Mouse (Mus musculus) MEL (cell line): ENCODE measurements around the gene Slfn8. TPM values are rescaled to one million over a fixed set of nuclear protein-coding genes. Genes with fewer than 3 reads are reported as not detected.
A peak's percentile ranks its signal among the peaks of the same experiment; 100 is the strongest.

Experiments used
- DNase-seq: peaks from one replicate; pipeline ENCODE4 v3.0.0; 2011; ENCODE audit warnings: low read depth, low spot score
- H3K27ac ChIP-seq: 2 replicates; pipeline ENCODE4 v1.5.1; 2012; ENCODE audit warnings: low read depth, mild to moderate bottlenecking, control low read depth, low read length, moderate library complexity; ENCODE audit not compliant: control insufficient read depth
- H3K27me3 ChIP-seq, 2 experiments: fragments of 150-350 bp in 1 of 2; sonication (generic) in 1 of 2; 2 replicates each; pipeline ENCODE4 v1.6.1; 2012; ENCODE audit warnings: low read length in 2 of 2, mild to moderate bottlenecking in 2 of 2, improper control_type of control experiment in 1 of 2, moderate library complexity in 1 of 2; ENCODE audit not compliant: insufficient read depth in 2 of 2, control insufficient read depth in 1 of 2
- H3K36me3 ChIP-seq, 2 experiments: 2 replicates each; pipeline ENCODE4 v1.6.1; 2012 to 2014; ENCODE audit warnings: low read length in 2 of 2, improper control_type of control experiment in 1 of 2, inconsistent platforms in 1 of 2, mild to moderate bottlenecking in 1 of 2; ENCODE audit not compliant: insufficient read depth in 2 of 2, control insufficient read depth in 1 of 2
- H3K4me1 ChIP-seq, 2 experiments: fragments of 150-350 bp in 1 of 2; sonication (generic) in 1 of 2; 2 replicates each; pipeline ENCODE4 v1.6.1; 2012; ENCODE audit warnings: low read length in 2 of 2, improper control_type of control experiment in 1 of 2, mild to moderate bottlenecking in 1 of 2; ENCODE audit not compliant: insufficient read depth in 2 of 2, control insufficient read depth in 1 of 2
- H3K4me3 ChIP-seq, 2 experiments: fragments of 150-350 bp in 1 of 2; sonication (generic) in 1 of 2; 2 replicates each; pipeline ENCODE4 v1.5.1; 2012; ENCODE audit warnings: low read depth in 2 of 2, low read length in 2 of 2, mild to moderate bottlenecking in 2 of 2, moderate library complexity in 2 of 2, control low read depth in 1 of 2, improper control_type of control experiment in 1 of 2; ENCODE audit not compliant: control insufficient read depth in 1 of 2, insufficient read depth in 1 of 2
- H3K79me2 ChIP-seq: 2 replicates; pipeline ENCODE4 v1.6.1; 2012; ENCODE audit warnings: mild to moderate bottlenecking, low read length, moderate library complexity; ENCODE audit not compliant: control insufficient read depth, poor library complexity, insufficient read depth
- H3K9ac ChIP-seq: 2 replicates; pipeline ENCODE4 v1.6.1; 2012; ENCODE audit warnings: low read depth, mild to moderate bottlenecking, control low read depth, low read length, moderate library complexity; ENCODE audit not compliant: control insufficient read depth, poor library complexity, severe bottlenecking
- H3K9me3 ChIP-seq: fragments of 150-350 bp; sonication (generic); replicated peaks from 2 replicates; pipeline ENCODE4 v1.6.1; 2012; ENCODE audit warnings: mild to moderate bottlenecking, low read length, improper control_type of control experiment, moderate library complexity; ENCODE audit not compliant: insufficient read depth
- BHLHE40 ChIP-seq: IDR thresholded peaks from 2 replicates; pipeline ENCODE4 v1.6.1; 2012; ENCODE audit warnings: low read depth, mild to moderate bottlenecking, inconsistent platforms, low read length, improper control_type of control experiment, borderline replicate concordance
- CHD1 ChIP-seq: IDR thresholded peaks from 2 replicates; pipeline ENCODE4 v1.6.1; 2012; ENCODE audit warnings: low read depth, mild to moderate bottlenecking, inconsistent platforms, low read length, improper control_type of control experiment
- CHD2 ChIP-seq: IDR thresholded peaks from 2 replicates; pipeline ENCODE4 v1.6.1; 2011; ENCODE audit warnings: low read length, improper control_type of control experiment
- CTCF ChIP-seq, 3 experiments: IDR thresholded peaks in 2 of 3; conservative IDR thresholded peaks in 1 of 3; 2 replicates each; pipeline ENCODE4 v1.5.1; 2011 to 2012; ENCODE audit warnings: low read length in 3 of 3, low read depth in 2 of 3, mild to moderate bottlenecking in 2 of 3, improper control_type of control experiment in 1 of 3, inconsistent platforms in 1 of 3, mixed read lengths in 1 of 3, moderate library complexity in 1 of 3; ENCODE audit not compliant: control insufficient read depth in 1 of 3, insufficient read depth in 1 of 3, poor library complexity in 1 of 3, severe bottlenecking in 1 of 3
- E2F4 ChIP-seq: IDR thresholded peaks from 2 replicates; pipeline ENCODE4 v1.6.1; 2011; ENCODE audit warnings: low read depth, low read length, improper control_type of control experiment, borderline replicate concordance
- ELF1 ChIP-seq: IDR thresholded peaks from 2 replicates; pipeline ENCODE4 v1.6.1; 2014; ENCODE audit warnings: low read depth, mild to moderate bottlenecking, inconsistent platforms, low read length, improper control_type of control experiment, moderate library complexity
- EP300 ChIP-seq, 2 experiments: IDR thresholded peaks; 2 replicates each; pipeline ENCODE4 v1.6.1; 2011; ENCODE audit warnings: improper control_type of control experiment in 2 of 2, low read length in 2 of 2, low read depth in 1 of 2, mild to moderate bottlenecking in 1 of 2
- ETS1 ChIP-seq: IDR thresholded peaks from 2 replicates; pipeline ENCODE4 v1.6.1; 2012; ENCODE audit warnings: low read depth, mild to moderate bottlenecking, inconsistent platforms, low read length, improper control_type of control experiment, moderate library complexity
- GABPA ChIP-seq: IDR thresholded peaks from 2 replicates; pipeline ENCODE4 v1.6.1; 2012; ENCODE audit warnings: low read depth, mild to moderate bottlenecking, inconsistent platforms, low read length, improper control_type of control experiment, moderate library complexity
- GATA1 ChIP-seq: IDR thresholded peaks from 2 replicates; pipeline ENCODE4 v1.6.1; 2011; ENCODE audit warnings: low read depth, low read length, improper control_type of control experiment
- HCFC1 ChIP-seq: IDR thresholded peaks from 2 replicates; pipeline ENCODE4 v1.6.1; 2012; ENCODE audit warnings: low read depth, mild to moderate bottlenecking, inconsistent platforms, low read length, improper control_type of control experiment, moderate library complexity
- JUND ChIP-seq: IDR thresholded peaks from 2 replicates; pipeline ENCODE4 v1.6.1; 2011; ENCODE audit warnings: low read depth, mild to moderate bottlenecking, improper control_type of control experiment, low read length
- KAT2A ChIP-seq: conservative IDR thresholded peaks from 2 replicates; pipeline ENCODE4 v1.6.1; 2012; ENCODE audit warnings: low read depth, low read length, improper control_type of control experiment, inconsistent platforms
- MAFK ChIP-seq: IDR thresholded peaks from 2 replicates; pipeline ENCODE4 v1.6.1; 2011; ENCODE audit warnings: low read depth, mild to moderate bottlenecking, low read length, improper control_type of control experiment, borderline replicate concordance
- MAX ChIP-seq: IDR thresholded peaks from 2 replicates; pipeline ENCODE4 v1.6.1; 2011; ENCODE audit warnings: low read length, improper control_type of control experiment
- MAZ ChIP-seq: IDR thresholded peaks from 2 replicates; pipeline ENCODE4 v1.6.1; 2012; ENCODE audit warnings: low read depth, mild to moderate bottlenecking, inconsistent platforms, low read length, improper control_type of control experiment
- MXI1 ChIP-seq: IDR thresholded peaks from 2 replicates; pipeline ENCODE4 v1.6.1; 2011; ENCODE audit warnings: mild to moderate bottlenecking, low read depth, low read length, improper control_type of control experiment
- MYB ChIP-seq: IDR thresholded peaks from 2 replicates; pipeline ENCODE4 v1.6.1; 2011; ENCODE audit warnings: mild to moderate bottlenecking, low read depth, low read length, improper control_type of control experiment
- MYC ChIP-seq: IDR thresholded peaks from 2 replicates; pipeline ENCODE4 v1.6.1; 2011; ENCODE audit warnings: low read depth, mild to moderate bottlenecking, low read length, improper control_type of control experiment, moderate library complexity
- NELFE ChIP-seq: IDR thresholded peaks from 2 replicates; pipeline ENCODE4 v1.6.1; 2011; ENCODE audit warnings: low read depth, low read length, improper control_type of control experiment
- NRF1 ChIP-seq: IDR thresholded peaks from 2 replicates; pipeline ENCODE4 v1.6.1; 2014; ENCODE audit warnings: low read depth, mild to moderate bottlenecking, inconsistent platforms, low read length, improper control_type of control experiment, moderate library complexity; ENCODE audit not compliant: poor library complexity, insufficient read depth, severe bottlenecking
- POLR2A ChIP-seq, 2 experiments: IDR thresholded peaks; 2 replicates each; pipeline ENCODE4 v1.6.1; 2011 to 2012; ENCODE audit warnings: low read length in 2 of 2, mild to moderate bottlenecking in 2 of 2, control low read depth in 1 of 2, improper control_type of control experiment in 1 of 2, low read depth in 1 of 2, moderate library complexity in 1 of 2; ENCODE audit not compliant: control insufficient read depth in 1 of 2, insufficient read depth in 1 of 2, poor library complexity in 1 of 2
- POLR2AphosphoS2 ChIP-seq: IDR thresholded peaks from 2 replicates; pipeline ENCODE4 v1.6.1; 2011; ENCODE audit warnings: low read length, improper control_type of control experiment
- POLR2AphosphoS5 ChIP-seq: IDR thresholded peaks from 2 replicates; pipeline ENCODE4 v1.6.1; 2012; ENCODE audit warnings: low read depth, borderline replicate concordance, mild to moderate bottlenecking, inconsistent platforms, low read length, moderate library complexity, mixed read lengths
- RAD21 ChIP-seq: IDR thresholded peaks from 2 replicates; pipeline ENCODE4 v1.6.1; 2011; ENCODE audit warnings: mild to moderate bottlenecking, low read depth, low read length, improper control_type of control experiment
- RCOR1 ChIP-seq: IDR thresholded peaks from 2 replicates; pipeline ENCODE4 v1.6.1; 2012; ENCODE audit warnings: low read depth, mild to moderate bottlenecking, inconsistent platforms, low read length, improper control_type of control experiment
- SIN3A ChIP-seq: IDR thresholded peaks from 2 replicates; pipeline ENCODE4 v1.6.1; 2012; ENCODE audit warnings: low read length, improper control_type of control experiment, inconsistent platforms
- SMC3 ChIP-seq: IDR thresholded peaks from 2 replicates; pipeline ENCODE4 v1.6.1; 2011; ENCODE audit warnings: low read depth, low read length, improper control_type of control experiment
- TAL1 ChIP-seq: IDR thresholded peaks from 2 replicates; pipeline ENCODE4 v1.6.1; 2012; ENCODE audit warnings: mild to moderate bottlenecking, inconsistent platforms, low read length, moderate library complexity, mixed read lengths
- TCF12 ChIP-seq: IDR thresholded peaks from 2 replicates; pipeline ENCODE4 v1.6.1; 2014; ENCODE audit warnings: low read depth, mild to moderate bottlenecking, inconsistent platforms, low read length, improper control_type of control experiment, moderate library complexity
- UBTF ChIP-seq: IDR thresholded peaks from 2 replicates; pipeline ENCODE4 v1.6.1; 2012; ENCODE audit warnings: low read depth, mild to moderate bottlenecking, inconsistent platforms, low read length, improper control_type of control experiment, moderate library complexity, borderline replicate concordance; ENCODE audit not compliant: insufficient read depth
- USF2 ChIP-seq, 2 experiments: IDR thresholded peaks; 2 replicates each; pipeline ENCODE4 v1.6.1; 2011 to 2012; ENCODE audit warnings: improper control_type of control experiment in 2 of 2, low read length in 2 of 2, borderline replicate concordance in 1 of 2, inconsistent platforms in 1 of 2, low read depth in 1 of 2, mild to moderate bottlenecking in 1 of 2; ENCODE audit not compliant: insufficient read depth in 1 of 2
- ZC3H11A ChIP-seq: IDR thresholded peaks from 2 replicates; pipeline ENCODE4 v1.6.1; 2012; ENCODE audit warnings: low read depth, mild to moderate bottlenecking, inconsistent platforms, low read length, improper control_type of control experiment
- ZKSCAN1 ChIP-seq: IDR thresholded peaks from 2 replicates; pipeline ENCODE4 v1.6.1; 2012; ENCODE audit warnings: low read depth, mild to moderate bottlenecking, inconsistent platforms, low read length, improper control_type of control experiment, moderate library complexity
- ZMIZ1 ChIP-seq: IDR thresholded peaks from 2 replicates; pipeline ENCODE4 v1.6.1; 2012; ENCODE audit warnings: low read depth, mild to moderate bottlenecking, inconsistent platforms, low read length, improper control_type of control experiment, moderate library complexity
- ZNF384 ChIP-seq: IDR thresholded peaks from 2 replicates; pipeline ENCODE4 v1.6.1; 2012; ENCODE audit warnings: low read depth, mild to moderate bottlenecking, inconsistent platforms, low read length, improper control_type of control experiment
- polyA plus RNA-seq, 2 experiments: library from polyadenylated mRNA; stranded (reverse) in 1 of 2; unstranded in 1 of 2; fragments of >175 nt in 1 of 2; fragments of >200 nt in 1 of 2; gene quantifications; 2 replicates each; pipeline versions ENCODE4 v1.2.1 to v1.2.4; 2012; ENCODE audit warnings: low replicate concordance in 2 of 2, low read depth in 1 of 2; ENCODE audit not compliant: insufficient read length in 2 of 2, insufficient read depth in 1 of 2, missing spikeins in 1 of 2
- total RNA-seq: library from RNA; depleted of rRNA; stranded (reverse); fragments of 300-350 nt; gene quantifications from 2 replicates; pipeline ENCODE4 v1.2.3, GENCODE M21; 2012

Gene Slfn8
- total and polyA plus RNA-seq, 3 experiments: 11.6 to 47.2 (median 11.9) TPM

DNA sequence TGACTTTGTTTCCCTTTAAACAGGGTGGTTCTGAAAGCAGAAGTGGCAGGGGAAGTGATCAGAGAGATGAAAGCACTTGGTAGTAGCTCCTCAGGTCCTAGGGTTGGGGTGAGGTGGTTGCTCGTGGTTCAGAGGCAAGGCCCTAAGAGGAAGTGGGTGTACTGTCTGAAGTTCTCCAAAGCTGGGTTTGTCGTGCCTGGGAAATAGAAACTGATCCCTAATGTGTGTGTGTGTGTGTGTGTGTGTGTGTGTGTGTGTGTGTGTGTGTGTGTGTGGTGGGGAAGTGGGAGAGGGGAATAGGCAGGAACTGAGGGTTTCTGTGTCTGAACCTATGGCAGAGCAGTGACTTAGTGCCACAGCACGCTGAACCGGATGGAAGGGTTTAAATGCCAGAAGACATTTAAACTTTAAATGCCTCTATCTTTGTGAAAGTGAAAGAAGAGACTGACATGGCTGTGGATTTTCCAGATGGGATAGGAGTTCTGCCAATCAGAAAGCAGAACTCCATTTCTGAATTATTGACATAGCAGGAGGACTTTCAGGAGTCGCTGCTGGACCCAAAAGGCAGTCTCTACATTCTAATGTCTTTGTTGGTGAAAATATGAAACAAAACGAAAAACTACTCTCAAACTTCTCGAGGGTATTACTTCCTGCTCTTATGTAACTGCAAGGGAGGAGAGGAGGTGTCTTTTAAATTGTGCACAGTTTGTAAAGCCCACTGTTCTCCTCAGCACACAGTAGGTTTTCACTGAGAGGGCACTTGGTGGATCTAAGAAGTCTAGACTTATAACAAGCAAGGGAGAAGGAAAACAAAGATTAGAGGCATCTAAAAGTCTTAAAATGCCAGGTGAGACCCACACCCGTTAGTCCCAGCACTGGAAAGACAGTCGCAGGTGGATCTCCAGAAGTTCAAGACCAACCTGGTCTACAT lies 67.7 kb downstream of the Slfn8 start:
- no peaks in the 10 kb centered on the region; a peak in 1 of 4 replicates for H3K27me3 ChIP-seq
- peak overlapping the region; percentile 57 for H3K27ac ChIP-seq
- H3K79me2 ChIP-seq: no peaks in the 10 kb centered on the region
- H3K9ac ChIP-seq: peak overlapping the region; percentile 53
- peak; percentile 96 for DNase-seq
- peaks cover 0 to 14% of the 10 kb centered on the region in 2 experiments; a peak in 2 of 4 replicates for H3K36me3 ChIP-seq
- no peaks in the 10 kb centered on the region for H3K9me3 ChIP-seq
- peaks cover 0 to 16% of the 10 kb centered on the region in 2 experiments; a peak in 2 of 4 replicates for H3K4me1 ChIP-seq
- peak overlapping the region; percentile 48 to 54 for H3K4me3 ChIP-seq
- TF ChIP-seq TCF12 (no peak), ELF1 (no peak), MAZ (no peak), BHLHE40 (0 out of 2 replicates have a peak, but pooled peaks have one; percentile 4), JUND (no peak), POLR2A (IDR thresholded peaks at IDR 0.05; ENCODE audit: control insufficient read depth in 1 of 2, insufficient read depth in 1 of 2, low read depth in 1 of 2, low read length in 2 of 2, poor library complexity in 1 of 2) (no peak), MAFK (no peak), MAX (peak; percentile 34; the same call in 1 of the 2 replicates), GABPA (no peak), MYB (no peak), POLR2AphosphoS5 (no peak), MYC (peak; percentile 66; the same call in 1 of the 2 replicates), NELFE (no peak), ZKSCAN1 (peak; percentile 90), ZNF384 (no peak), ZMIZ1 (no peak), ETS1 (peak; percentile 52), TAL1 (no peak), EP300 (IDR thresholded peaks at IDR 0.05; ENCODE audit: low read depth in 1 of 2, low read length in 2 of 2) (no peak; a peak in 1 of 4 replicates), SIN3A (peak; percentile 71), POLR2AphosphoS2 (no peak), MXI1 (peak; percentile 90), ZC3H11A (no peak), USF2 (IDR thresholded peaks at IDR 0.05; ENCODE audit: borderline replicate concordance in 1 of 2, insufficient read depth in 1 of 2, low read depth in 1 of 2, low read length in 2 of 2) (no peak), KAT2A (no peak), RCOR1 (no peak), GATA1 (no peak), CTCF (IDR thresholded peaks at IDR 0.05 in 2 of 3, conservative IDR thresholded peaks at IDR 0.05 in 1 of 3; ENCODE audit: control insufficient read depth in 1 of 3, insufficient read depth in 1 of 3, low read depth in 2 of 3, low read length in 3 of 3, poor library complexity in 1 of 3, severe bottlenecking in 1 of 3) (no peak), HCFC1 (no peak), NRF1 (no peak), SMC3 (no peak), RAD21 (no peak), E2F4 (no peak), CHD1 (no peak), UBTF (0 out of 2 replicates have a peak, but pooled peaks have one; percentile 40), CHD2 (no peak)
